Mouse (Mus musculus) olfactory bulb, adult 2 months (tissue): ENCODE measurements around the gene Pgap3.

Experiments
- CTCF ChIP-seq: fragments of 200-500 bp; IDR thresholded peaks from 2 replicates; pipeline ENCODE4 v1.5.1; 2012; ENCODE audit warnings: low read depth, mild to moderate bottlenecking, low read length, moderate library complexity; ENCODE audit not compliant: insufficient read depth
- POLR2A ChIP-seq: fragments of 200-500 bp; IDR thresholded peaks from 2 replicates; pipeline ENCODE4 v1.6.1; 2012; ENCODE audit warnings: mild to moderate bottlenecking, low read depth, low read length, moderate library complexity; ENCODE audit not compliant: insufficient read depth

- TF ChIP-seq CTCF (no peak), POLR2A (no peak)
Measured at GRCm38 (mm10) chr11:98381651-98382050, 18.6 kb downstream of the Pgap3 start.
